Mouse (Mus musculus) neural tube, embryonic 15.5 days (tissue): ENCODE results near the gene Gper1. TPM values are rescaled to one million over a fixed set of nuclear protein-coding genes. Genes with fewer than 3 reads are reported as not detected.

Experiments used
- ATAC-seq: fragments of 200-750 bp; cut with Nextera tagmentation; 2 replicates; pipeline ENCODE4 v1.8.0; 2017; ENCODE audit warnings: mild to moderate bottlenecking, moderate TSS enrichment, moderate library complexity; ENCODE audit not compliant: low FRiP score
- H3K27ac ChIP-seq: fragments of 300-500 bp; sonication (generic); replicated peaks from 2 replicates; pipeline ENCODE4 v1.5.1; 2015; ENCODE audit warnings: mild to moderate bottlenecking, inconsistent platforms
- H3K27me3 ChIP-seq: fragments of 300-500 bp; sonication (generic); replicated peaks from 2 replicates; pipeline ENCODE4 v1.6.1; 2015; ENCODE audit warnings: inconsistent platforms
- H3K36me3 ChIP-seq: fragments of 300-500 bp; sonication (generic); 2 replicates; pipeline ENCODE4 v1.6.1; 2015; ENCODE audit warnings: inconsistent platforms
- H3K4me1 ChIP-seq: fragments of 300-500 bp; sonication (generic); 2 replicates; pipeline ENCODE4 v1.6.1; 2015; ENCODE audit warnings: inconsistent platforms
- H3K4me2 ChIP-seq: fragments of 300-500 bp; sonication (generic); 2 replicates; pipeline ENCODE4 v1.6.1; 2015; ENCODE audit warnings: inconsistent platforms, mild to moderate bottlenecking, moderate library complexity
- H3K4me3 ChIP-seq: fragments of 300-500 bp; sonication (generic); replicated peaks from 2 replicates; pipeline ENCODE4 v1.5.1; 2015; ENCODE audit warnings: mild to moderate bottlenecking, inconsistent platforms
- H3K9ac ChIP-seq: fragments of 300-500 bp; sonication (generic); replicated peaks from 2 replicates; pipeline ENCODE4 v1.6.1; 2015; ENCODE audit warnings: mild to moderate bottlenecking, inconsistent platforms
- H3K9me3 ChIP-seq: fragments of 300-500 bp; sonication (generic); replicated peaks from 2 replicates; pipeline ENCODE4 v1.6.1; 2016; ENCODE audit warnings: inconsistent platforms
- WGBS: fragments of 180-500 bp; shearing (Covaris S2); methylation state at CpG from one replicate; pipeline ENCODE4 v1.1.7; 2015; ENCODE audit warnings: mixed read lengths; 5-methylcytosine and 5-hydroxymethylcytosine counted together
- polyA plus RNA-seq: library from polyadenylated mRNA; unstranded; fragments of >200 nt; fragmentation: Nextera tagmentation; extraction: Ambion mirVana; gene quantifications from 2 replicates; pipeline ENCODE4 v1.2.1, GENCODE M21; 2015

The Gper1 gene
- polyA plus RNA-seq, 1 experiment from 2014 or later: 7.8 TPM

DNA sequence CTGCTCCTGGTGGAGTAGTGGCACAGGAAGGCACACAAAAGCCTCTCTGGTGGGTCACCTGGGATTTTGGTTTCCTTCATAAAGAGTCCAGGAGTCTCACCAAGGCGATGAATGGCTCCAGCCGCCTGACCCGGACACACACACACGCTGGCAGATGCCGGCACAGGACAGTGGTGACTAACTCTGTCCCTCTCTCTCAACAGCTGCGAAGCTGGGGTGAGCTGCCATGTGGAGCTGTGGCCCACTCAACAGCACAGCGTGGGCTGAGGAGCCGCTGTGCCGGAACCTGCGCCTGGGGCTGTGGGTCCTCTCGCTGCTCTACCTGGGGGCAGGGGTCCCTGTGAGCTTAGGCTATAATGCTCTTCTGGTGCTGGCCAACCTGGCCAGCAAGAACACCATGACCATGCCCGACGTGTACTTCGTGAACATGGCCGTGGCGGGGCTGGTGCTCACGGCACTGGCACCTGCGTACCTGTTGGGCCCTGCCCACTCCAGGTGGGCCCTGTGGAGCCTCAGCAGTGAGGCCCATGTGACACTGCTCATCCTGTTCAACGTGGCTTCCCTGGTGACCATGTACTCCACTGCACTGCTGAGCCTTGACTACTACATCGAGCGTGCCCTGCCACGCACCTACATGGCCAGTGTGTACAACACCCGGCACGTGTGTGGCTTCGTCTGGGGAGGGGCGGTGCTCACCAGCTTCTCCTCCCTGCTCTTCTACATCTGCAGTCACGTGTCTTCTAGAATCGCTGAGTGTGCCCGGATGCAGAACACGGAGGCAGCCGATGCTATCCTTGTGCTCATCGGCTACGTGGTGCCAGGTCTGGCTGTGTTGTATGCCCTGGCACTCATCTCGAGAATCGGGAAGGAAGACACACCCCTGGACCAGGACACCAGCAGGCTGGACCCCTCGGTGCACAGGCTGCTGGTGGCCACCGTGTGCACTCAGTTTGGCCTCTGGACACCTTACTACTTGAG is 30.4 kb upstream of the Gper1 start:
- Histone ChIP-seq H3K9me3 (no peaks in the 10 kb centered on the region), H3K36me3 (0 out of 2 replicates have a peak, but pooled peaks cover 3% of the 10 kb centered on the region), H3K27me3 (no peaks in the 10 kb centered on the region), H3K9ac (no peak overlapping the region), H3K4me1 (peaks cover 39% of the 10 kb centered on the region), H3K4me2 (no peak overlapping the region), H3K4me3 (no peak overlapping the region), H3K27ac (0 out of 2 replicates have a peak overlapping the region, but pooled peaks have one; percentile 34)
- 95% methylated on average over 37 of the region's 37 CpGs for WGBS
- ATAC-seq: no peak

DNA sequence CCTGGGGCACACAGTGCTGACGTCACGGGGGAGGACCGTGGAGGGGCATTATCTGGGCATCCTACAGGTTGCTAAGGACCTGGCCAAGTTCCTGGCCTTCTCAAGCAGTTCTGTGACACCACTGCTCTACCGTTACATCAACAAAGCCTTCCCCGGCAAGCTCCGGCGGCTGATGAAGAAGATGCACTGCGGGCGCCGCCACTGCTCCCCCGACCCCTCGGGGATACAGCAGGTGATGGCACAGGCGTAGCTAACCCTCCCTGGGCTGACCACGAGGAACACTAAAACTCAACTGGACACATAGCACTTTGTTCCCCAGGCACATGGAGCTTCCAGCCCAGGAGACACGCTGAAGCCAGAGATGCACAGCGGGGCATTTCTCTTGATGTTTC is 29.8 kb upstream of the Gper1 start:
- Histone ChIP-seq H3K4me2 (no peak overlapping the region), H3K36me3 (0 out of 2 replicates have a peak, but pooled peaks cover 3% of the 10 kb centered on the region), H3K4me3 (no peak overlapping the region), H3K4me1 (peaks cover 34% of the 10 kb centered on the region), H3K9ac (no peak overlapping the region), H3K27ac (no peak overlapping the region), H3K9me3 (no peaks in the 10 kb centered on the region), H3K27me3 (no peaks in the 10 kb centered on the region)
- 89% methylated on average over 16 of the region's 16 CpGs for WGBS
- ATAC-seq: no peak

DNA sequence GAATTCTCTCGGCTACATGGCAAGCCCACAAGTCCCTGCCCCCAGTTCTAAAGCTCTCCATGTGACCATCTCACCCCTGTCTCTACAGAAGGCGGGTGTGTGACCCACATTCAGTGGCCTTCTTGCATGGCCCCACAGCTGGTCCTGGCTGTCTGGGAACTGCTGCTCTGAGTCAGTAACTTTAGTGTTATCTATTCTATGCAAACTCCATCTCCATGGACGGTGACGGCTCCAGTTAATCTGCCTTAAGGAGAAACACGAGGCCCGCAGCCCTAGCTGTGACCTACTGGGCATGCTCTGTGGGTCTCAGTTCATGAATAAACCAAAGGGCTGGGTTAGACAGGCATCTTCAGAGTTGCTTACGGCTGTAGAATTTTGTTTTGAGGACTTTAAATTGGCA is 28.6 kb upstream of the Gper1 start:
- Histone ChIP-seq H3K9ac (no peak overlapping the region), H3K9me3 (no peaks in the 10 kb centered on the region), H3K4me2 (no peak overlapping the region), H3K36me3 (0 out of 2 replicates have a peak, but pooled peaks cover 3% of the 10 kb centered on the region), H3K4me1 (peaks cover 28% of the 10 kb centered on the region), H3K4me3 (no peak overlapping the region), H3K27ac (no peak overlapping the region), H3K27me3 (no peaks in the 10 kb centered on the region)
- WGBS: 74% methylated on average over 7 of the region's 7 CpGs
- no peak for ATAC-seq

DNA sequence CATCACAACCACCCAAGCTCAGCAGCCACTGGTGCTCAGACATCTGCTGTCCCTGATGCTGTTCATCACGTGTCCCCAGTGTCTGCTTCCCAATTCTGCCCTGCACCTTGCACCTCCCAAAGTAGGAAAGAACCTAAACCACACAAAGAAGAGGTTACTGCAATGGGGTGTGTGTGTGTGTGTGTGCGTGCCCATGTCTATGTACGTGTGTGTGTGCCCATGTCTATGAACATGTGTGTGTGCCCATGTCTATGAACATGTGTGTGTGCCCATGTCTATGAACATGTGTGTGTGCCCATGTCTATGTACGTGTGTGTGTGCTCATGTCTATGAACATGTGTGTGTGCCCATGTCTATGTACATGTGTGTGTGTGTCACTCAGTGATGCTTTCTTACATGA is 27.4 kb upstream of the Gper1 start:
- ATAC-seq: no peak
- no peak overlapping the region for H3K9ac ChIP-seq
- WGBS: 92% methylated on average over 4 of the region's 4 CpGs
- H3K4me1 ChIP-seq: peaks cover 20% of the 10 kb centered on the region
- no peaks in the 10 kb centered on the region for H3K9me3 ChIP-seq
- no peak overlapping the region for H3K4me2 ChIP-seq
- 0 out of 2 replicates have a peak, but pooled peaks cover 3% of the 10 kb centered on the region for H3K36me3 ChIP-seq
- no peak overlapping the region for H3K27ac ChIP-seq
- no peak overlapping the region for H3K4me3 ChIP-seq
- H3K27me3 ChIP-seq: no peaks in the 10 kb centered on the region

DNA sequence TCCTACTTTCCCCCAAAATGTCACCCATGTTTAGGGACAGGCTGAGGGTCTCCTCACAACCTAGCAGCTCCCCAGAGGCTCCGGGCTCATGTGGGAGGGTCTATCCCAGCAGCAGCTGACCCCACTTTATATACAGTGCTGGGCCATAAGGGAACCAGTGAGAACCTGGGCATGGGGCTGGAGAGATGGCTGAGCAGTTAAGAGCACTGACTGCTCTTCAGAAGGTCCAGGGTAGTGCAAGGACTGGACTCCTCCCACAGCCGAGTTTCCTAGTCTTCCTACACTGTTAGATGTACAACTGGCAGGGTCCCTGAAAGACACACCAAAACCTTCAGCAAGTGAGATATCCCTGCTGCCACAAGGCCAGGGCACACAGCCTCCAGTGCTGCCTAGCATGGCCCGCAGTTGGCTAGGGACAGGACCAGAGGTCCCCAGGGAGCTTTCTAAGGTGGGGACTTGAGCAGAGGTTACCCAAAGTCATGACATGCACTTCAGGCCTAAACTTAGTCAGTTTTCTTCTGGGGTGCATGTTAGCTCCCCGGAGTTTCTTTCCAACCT is 25.5 kb upstream of the Gper1 start:
- WGBS: 87% methylated on average over 4 of the region's 4 CpGs
- H3K9me3 ChIP-seq: no peaks in the 10 kb centered on the region
- no peak overlapping the region for H3K27ac ChIP-seq
- no peak overlapping the region for H3K4me2 ChIP-seq
- H3K27me3 ChIP-seq: no peaks in the 10 kb centered on the region
- H3K9ac ChIP-seq: no peak overlapping the region
- peaks cover 11% of the 10 kb centered on the region for H3K4me1 ChIP-seq
- H3K36me3 ChIP-seq: 0 out of 2 replicates have a peak, but pooled peaks cover 3% of the 10 kb centered on the region
- H3K4me3 ChIP-seq: no peak overlapping the region
- ATAC-seq: no peak

DNA sequence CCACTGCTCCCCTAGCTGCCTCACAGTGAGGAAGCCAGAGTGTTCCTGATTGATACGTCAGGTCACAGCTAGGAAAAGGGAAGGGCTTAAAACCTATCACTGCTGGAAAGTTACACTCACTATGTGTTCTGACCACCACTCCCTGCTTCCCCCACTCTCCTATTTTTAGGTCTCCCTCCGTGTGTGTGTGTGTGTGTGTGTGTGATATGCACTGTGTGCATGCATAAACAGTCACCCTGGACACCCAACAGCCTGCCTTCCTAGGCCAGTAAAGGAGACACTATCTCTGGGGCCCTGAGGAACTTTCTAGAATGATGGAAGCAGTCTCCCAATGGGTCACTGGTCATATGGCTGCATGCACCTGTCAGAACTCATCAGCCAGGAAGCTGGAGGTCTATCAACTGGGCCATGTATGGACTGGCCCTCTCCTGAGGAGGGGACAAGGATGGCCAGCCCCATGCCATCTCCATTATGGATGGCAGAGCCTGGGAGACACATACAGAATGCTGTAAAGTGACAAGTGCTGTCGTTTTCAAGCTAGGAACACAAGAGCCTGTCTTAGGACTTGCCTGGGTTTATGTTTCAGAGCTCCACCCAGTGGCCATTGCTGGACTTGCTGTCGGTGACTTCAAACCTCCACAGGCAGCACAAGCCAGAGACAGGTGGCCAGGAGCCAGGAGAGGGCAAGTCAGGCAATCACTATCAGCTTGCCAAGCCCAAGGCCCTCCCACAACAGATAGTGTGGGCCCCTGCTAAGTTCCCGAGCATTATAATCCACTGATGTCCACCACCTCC is 24.8 kb upstream of the Gper1 start:
- no peaks in the 10 kb centered on the region for H3K27me3 ChIP-seq
- no peak overlapping the region for H3K4me2 ChIP-seq
- WGBS: 38% methylated on average over 5 of the region's 5 CpGs
- H3K4me3 ChIP-seq: no peak overlapping the region
- H3K36me3 ChIP-seq: 0 out of 2 replicates have a peak, but pooled peaks cover 3% of the 10 kb centered on the region
- H3K27ac ChIP-seq: no peak overlapping the region
- no peaks in the 10 kb centered on the region for H3K9me3 ChIP-seq
- H3K9ac ChIP-seq: no peak overlapping the region
- ATAC-seq: peak; percentile 82
- peaks cover 8% of the 10 kb centered on the region for H3K4me1 ChIP-seq

DNA sequence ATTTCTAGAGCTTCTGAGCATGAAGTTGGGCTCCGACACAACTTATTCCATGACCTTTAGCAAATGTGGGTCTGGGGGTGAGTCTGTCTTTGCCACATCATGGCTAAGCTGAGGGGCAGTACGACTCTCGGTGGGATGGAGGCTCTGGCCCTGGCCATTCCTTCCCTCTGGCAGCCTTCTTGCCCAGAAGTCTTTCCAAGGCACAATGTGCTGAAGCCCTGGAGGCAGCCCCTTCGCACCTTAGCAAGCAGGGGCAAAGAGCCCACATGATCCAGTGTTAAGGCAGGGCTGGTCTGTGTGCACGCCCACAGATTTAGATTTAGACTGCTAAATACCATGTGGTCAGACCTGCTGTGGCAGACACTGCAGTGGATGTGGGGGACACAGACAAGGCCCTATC is 24.2 kb upstream of the Gper1 start:
- Histone ChIP-seq H3K4me3 (no peak overlapping the region), H3K9me3 (no peaks in the 10 kb centered on the region), H3K36me3 (0 out of 2 replicates have a peak, but pooled peaks cover 3% of the 10 kb centered on the region), H3K27ac (no peak overlapping the region; the same call in 1 of the 2 replicates), H3K4me1 (peaks cover 8% of the 10 kb centered on the region), H3K9ac (no peak overlapping the region), H3K27me3 (no peaks in the 10 kb centered on the region), H3K4me2 (no peak overlapping the region)
- 85% methylated on average over 5 of the region's 5 CpGs for WGBS
- no peak for ATAC-seq

DNA sequence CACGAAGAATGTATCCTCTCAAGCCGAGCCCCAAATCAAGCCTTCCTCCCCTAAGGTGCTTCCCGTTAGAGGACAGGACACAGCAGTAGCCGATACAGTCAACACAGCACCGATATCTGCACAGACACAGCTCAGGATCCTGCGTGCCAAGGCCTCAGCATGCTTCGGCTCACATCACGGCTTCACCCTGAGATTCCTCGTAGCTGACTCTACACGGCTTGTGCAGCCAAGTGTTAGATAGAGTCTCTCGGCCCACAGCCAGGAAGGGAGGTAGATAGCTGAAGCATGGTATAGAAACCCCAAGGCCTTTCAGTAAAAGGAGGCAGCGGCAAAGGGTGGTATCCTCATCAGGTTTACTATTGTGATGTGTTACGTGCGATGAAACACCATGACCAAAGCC is 23.0 kb upstream of the Gper1 start:
- H3K9me3 ChIP-seq: no peaks in the 10 kb centered on the region
- H3K36me3 ChIP-seq: no peaks in the 10 kb centered on the region
- H3K9ac ChIP-seq: no peak overlapping the region
- no peak overlapping the region for H3K27ac ChIP-seq
- H3K4me1 ChIP-seq: peaks cover 8% of the 10 kb centered on the region
- WGBS: 88% methylated on average over 14 of the region's 14 CpGs
- ATAC-seq: no peak
- no peak overlapping the region for H3K4me2 ChIP-seq
- no peak overlapping the region for H3K4me3 ChIP-seq
- no peaks in the 10 kb centered on the region for H3K27me3 ChIP-seq

DNA sequence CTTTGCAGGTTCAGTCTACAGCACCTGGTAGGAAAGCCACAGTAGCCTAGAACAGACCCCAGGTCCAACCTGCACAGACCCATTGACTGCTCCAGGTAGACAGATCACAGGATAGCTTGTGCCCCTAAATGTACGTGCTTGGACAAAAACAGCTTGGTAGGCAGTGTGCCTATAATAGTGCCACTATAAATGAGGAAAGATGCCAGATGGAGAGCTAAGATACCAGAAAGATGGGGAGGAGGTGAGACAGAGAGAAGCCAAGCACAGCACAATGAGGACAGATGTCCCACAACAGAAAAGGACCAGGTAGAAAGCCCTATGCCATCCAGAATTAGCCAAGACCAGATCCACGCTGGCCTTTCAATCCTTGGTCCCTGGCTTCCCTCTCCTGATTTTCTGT is 20.8 kb upstream of the Gper1 start:
- Histone ChIP-seq H3K4me1 (peaks cover 18% of the 10 kb centered on the region), H3K27me3 (no peaks in the 10 kb centered on the region), H3K4me3 (no peak overlapping the region), H3K36me3 (no peaks in the 10 kb centered on the region), H3K27ac (no peak overlapping the region), H3K4me2 (no peak overlapping the region), H3K9ac (no peak overlapping the region), H3K9me3 (no peaks in the 10 kb centered on the region)
- WGBS: 98% methylated on average over 2 of the region's 2 CpGs
- no peak for ATAC-seq

DNA sequence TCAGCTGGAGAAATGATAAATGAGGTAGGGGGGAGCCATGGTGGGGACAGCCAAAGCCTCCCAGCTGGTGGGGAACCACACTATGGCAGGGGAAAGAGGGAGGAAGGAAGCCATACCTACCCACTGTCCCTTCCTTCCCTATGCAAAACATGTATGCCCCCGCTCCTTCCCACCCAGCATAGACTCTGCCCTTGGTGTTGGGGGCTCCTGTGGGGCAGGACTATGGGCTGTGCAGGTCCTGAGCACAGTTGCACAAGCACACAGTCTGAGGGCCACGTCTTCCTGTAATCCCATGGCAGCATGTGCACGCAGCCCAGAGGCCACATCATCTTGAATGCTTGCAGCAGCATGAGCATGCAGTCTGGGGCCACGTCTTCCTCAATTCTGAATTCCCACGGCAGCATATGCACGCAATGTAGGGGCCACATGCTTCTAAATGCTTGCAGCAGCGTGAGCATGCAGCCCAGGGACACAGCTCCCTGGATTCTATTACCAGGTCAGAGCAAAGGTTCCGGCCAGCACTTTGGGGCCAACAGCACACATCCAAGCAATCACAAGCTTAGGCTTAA is 19.2 kb upstream of the Gper1 start:
- Histone ChIP-seq H3K9ac (no peak overlapping the region), H3K27ac (no peak overlapping the region), H3K36me3 (no peaks in the 10 kb centered on the region), H3K27me3 (no peaks in the 10 kb centered on the region), H3K4me2 (no peak overlapping the region), H3K9me3 (no peaks in the 10 kb centered on the region), H3K4me1 (peaks cover 18% of the 10 kb centered on the region), H3K4me3 (no peak overlapping the region)
- ATAC-seq: no peak
- 90% methylated on average over 8 of the region's 8 CpGs for WGBS

DNA sequence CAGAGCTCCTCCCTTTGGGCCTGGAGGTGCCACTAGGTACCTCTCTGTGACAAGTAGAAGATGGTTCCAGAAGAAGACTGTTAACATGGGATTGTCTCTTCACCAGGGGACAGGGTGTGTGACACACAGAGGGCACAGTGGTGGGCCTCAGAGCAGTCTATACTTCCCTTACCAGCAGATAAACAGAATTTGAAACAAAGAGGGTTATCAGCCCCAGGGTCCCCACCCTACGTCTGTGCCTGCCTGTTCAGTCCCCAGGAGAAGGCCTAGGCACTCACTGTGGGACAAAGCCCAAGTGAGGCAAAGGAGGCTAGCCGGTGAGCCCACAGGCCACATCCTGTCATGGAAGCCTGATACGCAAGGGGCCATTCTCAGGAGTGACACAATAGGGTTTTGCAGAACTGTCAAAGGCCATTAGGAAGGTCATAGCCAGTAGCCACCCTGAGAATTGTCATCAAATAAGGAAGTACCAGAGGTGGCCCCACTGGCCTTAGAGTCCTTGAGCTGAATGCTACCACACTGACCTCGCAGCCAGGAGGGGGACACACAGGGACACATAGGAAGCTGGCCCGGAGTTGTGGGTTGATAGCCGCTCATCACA is 18.1 kb upstream of the Gper1 start, which contains the start of gene C130050O18Rik:
TSS of gene C130050O18Rik (plus strand) at position 480 of the 601 bp plus-strand sequence.
- Histone ChIP-seq H3K9ac (no peak within 1 kb of the TSS), H3K4me3 (no peak within 1 kb of the TSS), H3K4me2 (no peak within 1 kb of the TSS), H3K27ac (0 out of 2 replicates have a peak within 1 kb of the TSS, but pooled peaks have one; percentile 23), H3K4me1 (peaks cover 17% of the 10 kb centered on the region), H3K36me3 (no peaks in the 10 kb centered on the region), H3K27me3 (no peaks in the 10 kb centered on the region), H3K9me3 (no peaks in the 10 kb centered on the region)
- no peak for ATAC-seq
- 78% methylated on average over 6 of the region's 6 CpGs for WGBS
